8 mouse cellular contexts compared by ENCODE assay signal in the genomic region with DNA sequence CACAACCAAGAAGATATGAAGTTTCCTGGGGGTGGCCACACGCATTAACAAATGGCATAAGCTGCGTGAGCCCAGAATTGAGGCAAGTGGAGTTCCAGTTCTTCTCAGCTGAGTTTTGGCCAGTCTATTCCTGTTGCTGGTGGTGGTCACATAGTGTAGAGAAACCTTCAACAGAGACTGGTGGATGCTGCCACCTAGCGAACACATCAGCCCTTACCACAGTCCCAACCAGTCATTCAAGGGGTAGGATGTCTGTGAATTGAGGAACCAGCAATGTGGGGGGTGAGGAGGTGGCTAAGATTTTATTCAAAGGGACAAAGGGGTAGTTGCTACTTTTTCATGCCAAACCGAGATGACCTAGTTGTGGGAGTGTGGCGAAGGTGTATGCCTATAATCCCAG. TPM values are rescaled to one million over a fixed set of nuclear protein-coding genes. Genes with fewer than 3 reads are reported as not detected.
A peak's percentile ranks its signal among the peaks of the same experiment; 100 is the strongest.
DNase-seq lines count a peak whose midpoint lies in the region; ATAC-seq and TF ChIP-seq lines count a peak whose summit lies in the region.

No protein-coding gene starts in this region.

- ATAC-seq in forebrain, embryonic 15.5 days (replicated peaks), result peak; percentile 91
- ATAC-seq in neural tube, embryonic 15.5 days (ENCODE audit: low FRiP score), result peak; percentile 92

- in situ Hi-C loops in CH12.LX (cut with MboI; ENCODE audit: low pct_ligation_motif_present, low pct_unique_long_range_greater_than_20kb, low sequenced_read_pairs), result loop anchor here (10.0 kb wide), 2 partner anchors 95 to 135 kb away; partner anchors contain the start of genes Slc17a7 and Snrnp70

- dilution Hi-C loops in CH12.LX (cut with MboI; ENCODE audit: extremely low pct_ligation_motif_present, extremely low pct_unique_long_range_greater_than_20kb, low sequenced_read_pairs), result no loop called here

- WGBS in forebrain, embryonic 15.5 days, result 14% methylated on average over 5 of the region's 5 CpGs
- 23% methylated on average over 5 of the region's 5 CpGs for WGBS in neural tube, embryonic 15.5 days

- no peak for TF ChIP-seq EP300 in CH12.LX (IDR thresholded peaks at IDR 0.05; ENCODE audit: low read length)

- peak; percentile 95 for TF ChIP-seq RAD21 in CH12.LX (IDR thresholded peaks at IDR 0.05; ENCODE audit: low read depth, low read length)

- no peak overlapping the region for H3K27ac ChIP-seq in CH12.LX (ENCODE audit: insufficient read depth, low read depth)
- no peak overlapping the region for H3K27ac ChIP-seq in bone marrow macrophage, adult 2 months (ENCODE audit: insufficient read depth, low read depth, low read length)
- H3K27ac ChIP-seq in forebrain, embryonic 15.5 days (replicated peaks), result no peak overlapping the region
- no peak overlapping the region for H3K27ac ChIP-seq in neural tube, embryonic 15.5 days (replicated peaks)

- H3K79me2 ChIP-seq in CH12.LX (replicated peaks; ENCODE audit: control insufficient read depth, extremely low read depth, insufficient read depth, poor library complexity, severe bottlenecking), result no peaks in the 10 kb centered on the region

- no peak overlapping the region for H3K4me3 ChIP-seq in CH12.LX (replicated peaks in 1 of 3; ENCODE audit: low read depth in 2 of 3, low read length in 2 of 3, poor library complexity in 1 of 3)
- no peak overlapping the region for H3K4me3 ChIP-seq in bone marrow macrophage, adult 2 months (ENCODE audit: insufficient read depth, low read length)
- no peak overlapping the region for H3K4me3 ChIP-seq in forebrain, embryonic 15.5 days
- H3K4me3 ChIP-seq in neural tube, embryonic 15.5 days (replicated peaks), result no peak overlapping the region

- no peak overlapping the region for H3K9ac ChIP-seq in CH12.LX (ENCODE audit: insufficient read depth, low read depth)
- H3K9ac ChIP-seq in forebrain, embryonic 15.5 days (replicated peaks), result no peak overlapping the region
- no peak overlapping the region for H3K9ac ChIP-seq in neural tube, embryonic 15.5 days (replicated peaks)

- no peak overlapping the region for H3K4me2 ChIP-seq in CH12.LX (ENCODE audit: insufficient read depth, low read depth, poor library complexity, severe bottlenecking)
- no peak overlapping the region for H3K4me2 ChIP-seq in forebrain, embryonic 15.5 days (replicated peaks)
- 0 out of 2 replicates have a peak overlapping the region, but pooled peaks have one; percentile 44 for H3K4me2 ChIP-seq in neural tube, embryonic 15.5 days

- peak; percentile 42 to 94 for TF ChIP-seq CTCF in CH12.LX (conservative IDR thresholded peaks at IDR 0.05 in 1 of 2, IDR thresholded peaks at IDR 0.05 in 1 of 2; ENCODE audit: low read depth in 2 of 2, low read length in 2 of 2)
- peak; percentile 56 for TF ChIP-seq CTCF in bone marrow macrophage, adult 2 months (IDR thresholded peaks at IDR 0.05; ENCODE audit: low read depth, low read length)

- TF ChIP-seq POLR2A in CH12.LX (IDR thresholded peaks at IDR 0.05; ENCODE audit: low read depth, low read length), result no peak
- no peak for TF ChIP-seq POLR2A in bone marrow macrophage, adult 2 months (IDR thresholded peaks at IDR 0.05; ENCODE audit: borderline replicate concordance, low read depth, low read length)

- intact Hi-C loops in heart, postnatal 36 days (cut with DNase I), result loop anchor here (2.0 to 5.0 kb wide), 2 partner anchors 137 to 222 kb away; partner anchors contain the start of gene Slc17a7

- peak; percentile 80 for DNase-seq in CH12.LX (ENCODE audit: extremely low read depth)
- peak; percentile 42 to 58 for DNase-seq in heart, postnatal 36 days
- peak; percentile 56 to 81 for DNase-seq in layer of hippocampus, adult 18-20 months (ENCODE audit: low spot score in 2 of 2)
- peak; percentile 35 to 47 for DNase-seq in lung, adult 18-20 months
- DNase-seq in yolk sac, embryonic 10.5 days (ENCODE audit: low spot score), result peak; percentile 47

- H3K27me3 ChIP-seq in CH12.LX (replicated peaks), result peaks cover 4% of the 10 kb centered on the region
- no peaks in the 10 kb centered on the region for H3K27me3 ChIP-seq in forebrain, embryonic 15.5 days
- 0 out of 2 replicates have a peak, but pooled peaks cover 4% of the 10 kb centered on the region for H3K27me3 ChIP-seq in neural tube, embryonic 15.5 days (replicated peaks)

- H3K9me3 ChIP-seq in CH12.LX (replicated peaks; ENCODE audit: low read length), result no peaks in the 10 kb centered on the region
- no peaks in the 10 kb centered on the region for H3K9me3 ChIP-seq in forebrain, embryonic 15.5 days
- no peaks in the 10 kb centered on the region for H3K9me3 ChIP-seq in neural tube, embryonic 15.5 days (replicated peaks)

- H3K36me3 ChIP-seq in CH12.LX (replicated peaks in 1 of 2; ENCODE audit: control insufficient read depth in 1 of 2, insufficient read depth in 1 of 2, low read length in 1 of 2), result peaks cover 7 to 24% of the 10 kb centered on the region in 2 experiments
- no peaks in the 10 kb centered on the region for H3K36me3 ChIP-seq in forebrain, embryonic 15.5 days
- H3K36me3 ChIP-seq in neural tube, embryonic 15.5 days, result no peaks in the 10 kb centered on the region

- H3K4me1 ChIP-seq in CH12.LX (ENCODE audit: control insufficient read depth in 1 of 2, insufficient read depth in 2 of 2), result peaks cover 0 to 9% of the 10 kb centered on the region in 2 experiments; a peak in 1 of 4 replicates
- no peaks in the 10 kb centered on the region for H3K4me1 ChIP-seq in bone marrow macrophage, adult 2 months (ENCODE audit: control insufficient read depth, insufficient read depth, low read length)
- H3K4me1 ChIP-seq in forebrain, embryonic 15.5 days, result peaks cover 25% of the 10 kb centered on the region
- peaks cover 22% of the 10 kb centered on the region for H3K4me1 ChIP-seq in neural tube, embryonic 15.5 days

TF ChIP-seq in CH12.LX, 34 proteins besides CTCF, POLR2A, EP300 and RAD21 (continues in another document):
- no peak for TF ChIP-seq POLR2AphosphoS2 (IDR thresholded peaks at IDR 0.05; ENCODE audit: low read depth, low read length)
- no peak for TF ChIP-seq MXI1 (IDR thresholded peaks at IDR 0.05; ENCODE audit: low read depth, low read length)
- TF ChIP-seq E2F4 (IDR thresholded peaks at IDR 0.05; ENCODE audit: insufficient replicate concordance, low read depth, low read length), result no peak
- TF ChIP-seq MYC (IDR thresholded peaks at IDR 0.05; ENCODE audit: low read depth, low read length), result no peak
- TF ChIP-seq ZMIZ1 (IDR thresholded peaks at IDR 0.05; ENCODE audit: low read depth, low read length), result no peak
- TF ChIP-seq TBP (conservative IDR thresholded peaks at IDR 0.05; ENCODE audit: low read depth, low read length), result no peak
- peak; percentile 87 for TF ChIP-seq SMC3 (IDR thresholded peaks at IDR 0.05; ENCODE audit: low read depth, low read length)
- no peak for TF ChIP-seq ELF1 (IDR thresholded peaks at IDR 0.05; ENCODE audit: low read depth, low read length)
- no peak for TF ChIP-seq JUN (IDR thresholded peaks at IDR 0.05; ENCODE audit: insufficient read depth, low read depth, low read length)
- no peak for TF ChIP-seq MAZ (IDR thresholded peaks at IDR 0.05; ENCODE audit: low read depth, low read length)
- no peak for TF ChIP-seq UBTF (IDR thresholded peaks at IDR 0.05; ENCODE audit: low read depth, low read length)
- no peak for TF ChIP-seq KAT2A (IDR thresholded peaks at IDR 0.05; ENCODE audit: insufficient replicate concordance, low read length)
- 0 out of 2 replicates have a peak, but pooled peaks have one; percentile 29 for TF ChIP-seq SIN3A (IDR thresholded peaks at IDR 0.05; ENCODE audit: low read length)
- no peak for TF ChIP-seq MAX (IDR thresholded peaks at IDR 0.05; ENCODE audit: low read length)

RNA-seq across cellular contexts. Expression of gene Slc6a21, which starts 22.4 kb away (rescaled TPM):
- not detected in 2 replicates for total RNA-seq in CH12.LX (2012; rRNA removed)
- not detected in 2 replicates for total RNA-seq in CH12.LX (2014; rRNA removed)
- not detected in 2 replicates for polyA plus RNA-seq in CH12.LX (2012; ENCODE audit: insufficient read length, low read depth)
- polyA plus RNA-seq in bone marrow macrophage, adult 2 months (2012; ENCODE audit: insufficient read depth, insufficient read length, missing spikeins), result not detected in 2 replicates
- polyA plus RNA-seq in forebrain, embryonic 15.5 days (2015; fragmentation: Nextera tagmentation; extraction: Ambion mirVana), result not detected in 2 replicates
- not detected for total RNA-seq in heart, postnatal 36 days (2021)
- not detected for total RNA-seq in layer of hippocampus, adult 18-20 months (2021)
- not detected in 2 replicates for polyA plus RNA-seq in neural tube, embryonic 15.5 days (2015; fragmentation: Nextera tagmentation; extraction: Ambion mirVana)

RNA-seq across cellular contexts. Expression of gene Trpm4, which starts 33.8 kb away (rescaled TPM):
- 10.7 and 17.6 TPM in 2 replicates for total RNA-seq in CH12.LX (2012; rRNA removed)
- 8.6 and 12.0 TPM in 2 replicates for total RNA-seq in CH12.LX (2014; rRNA removed)
- 9.3 and 11.0 TPM in 2 replicates for polyA plus RNA-seq in CH12.LX (2012; ENCODE audit: insufficient read length, low read depth)
- polyA plus RNA-seq in bone marrow macrophage, adult 2 months (2012; ENCODE audit: insufficient read depth, insufficient read length, missing spikeins), result 14.1 and 16.0 TPM in 2 replicates
- 9.3 and 11.0 TPM in 2 replicates for polyA plus RNA-seq in forebrain, embryonic 15.5 days (2015; fragmentation: Nextera tagmentation; extraction: Ambion mirVana)
- 10 to 100 TPM; 24.6 to 27.4 TPM for total RNA-seq in heart, postnatal 36 days (2021)
- 10 to 100 TPM in 1 of 2 experiments, 1 to 10 TPM in 1; 9.7 to 16.2 TPM for total RNA-seq in layer of hippocampus, adult 18-20 months (2021)
- 9.4 and 12.0 TPM in 2 replicates for polyA plus RNA-seq in neural tube, embryonic 15.5 days (2015; fragmentation: Nextera tagmentation; extraction: Ambion mirVana)

RNA-seq across cellular contexts. Expression of gene Hrc, which starts 35.3 kb away (rescaled TPM):
- total RNA-seq in CH12.LX (2012; rRNA removed) (0.13 and 0.21 TPM in 2 replicates), CH12.LX (2014; rRNA removed) (not detected in 2 replicates)
- 0.10 and 0.16 TPM in 2 replicates for polyA plus RNA-seq in CH12.LX (2012; ENCODE audit: insufficient read length, low read depth)
- not detected in 2 replicates for polyA plus RNA-seq in bone marrow macrophage, adult 2 months (2012; ENCODE audit: insufficient read depth, insufficient read length, missing spikeins)
- polyA plus RNA-seq in forebrain, embryonic 15.5 days (2015; fragmentation: Nextera tagmentation; extraction: Ambion mirVana), result 0.10 and 0.23 TPM in 2 replicates
- total RNA-seq in heart, postnatal 36 days (2021), result 100 to 1,000 TPM; 842 to 873 TPM
- under 1 TPM; 0.17 to 0.18 TPM for total RNA-seq in layer of hippocampus, adult 18-20 months (2021)
- 0.75 and 0.79 TPM in 2 replicates for polyA plus RNA-seq in neural tube, embryonic 15.5 days (2015; fragmentation: Nextera tagmentation; extraction: Ambion mirVana)

RNA-seq across cellular contexts. Expression of gene Slc6a16, which starts 58.9 kb away (rescaled TPM):
- total RNA-seq in CH12.LX (2012; rRNA removed) (0.08 TPM in 1 of 2 replicates, not detected in the other), CH12.LX (2014; rRNA removed) (0.13 TPM in 1 of 2 replicates, not detected in the other)
- 0.37 and 0.49 TPM in 2 replicates for polyA plus RNA-seq in CH12.LX (2012; ENCODE audit: insufficient read length, low read depth)
- not detected in 2 replicates for polyA plus RNA-seq in bone marrow macrophage, adult 2 months (2012; ENCODE audit: insufficient read depth, insufficient read length, missing spikeins)
- 0.17 and 0.20 TPM in 2 replicates for polyA plus RNA-seq in forebrain, embryonic 15.5 days (2015; fragmentation: Nextera tagmentation; extraction: Ambion mirVana)
- total RNA-seq in heart, postnatal 36 days (2021), result not detected
- total RNA-seq in layer of hippocampus, adult 18-20 months (2021), result 1 to 10 TPM; 1.3 to 2.6 TPM
- polyA plus RNA-seq in neural tube, embryonic 15.5 days (2015; fragmentation: Nextera tagmentation; extraction: Ambion mirVana), result 0.67 and 0.78 TPM in 2 replicates
